Mouse (Mus musculus) intestine, embryonic 16.5 days (tissue): ENCODE results near the gene Raet1e. TPM values are rescaled to one million over a fixed set of nuclear protein-coding genes. Genes with fewer than 3 reads are reported as not detected.
"Not testable (repeated sequence)": the region's sequence is repeated elsewhere in the genome, so short reads cannot be mapped to it uniquely, and the experiment has no call there.

Source experiments
- ATAC-seq: fragments of 200-750 bp; cut with Nextera tagmentation; 2 replicates; pipeline ENCODE4 v1.8.0; 2017; ENCODE audit warnings: moderate TSS enrichment, moderate library complexity
- H3K27ac ChIP-seq: fragments of 300-500 bp; sonication (generic); 2 replicates; pipeline ENCODE4 v1.5.1; 2014; ENCODE audit warnings: mild to moderate bottlenecking, low read length
- H3K27me3 ChIP-seq: fragments of 300-500 bp; sonication (generic); replicated peaks from 2 replicates; pipeline ENCODE4 v1.6.1; 2014; ENCODE audit warnings: low read length, control low read depth, mixed read lengths; ENCODE audit not compliant: control insufficient read depth, insufficient read depth
- H3K36me3 ChIP-seq: fragments of 300-500 bp; sonication (generic); 2 replicates; pipeline ENCODE4 v1.6.1; 2014; ENCODE audit warnings: low read length, control low read depth; ENCODE audit not compliant: control insufficient read depth, insufficient read depth
- H3K4me1 ChIP-seq: fragments of 300-500 bp; sonication (generic); 2 replicates; pipeline ENCODE4 v1.6.1; 2014; ENCODE audit warnings: low read length, control low read depth, mixed read lengths; ENCODE audit not compliant: control insufficient read depth, insufficient read depth
- H3K4me2 ChIP-seq: fragments of 300-500 bp; sonication (generic); 2 replicates; pipeline ENCODE4 v1.6.1; 2014; ENCODE audit warnings: low read depth, low read length, control low read depth
- H3K4me3 ChIP-seq: fragments of 300-500 bp; sonication (generic); 2 replicates; pipeline ENCODE4 v1.5.1; 2014; ENCODE audit warnings: mild to moderate bottlenecking, low read length
- H3K9ac ChIP-seq: fragments of 300-500 bp; sonication (generic); 2 replicates; pipeline ENCODE4 v1.6.1; 2014; ENCODE audit warnings: low read depth, low read length
- H3K9me3 ChIP-seq: fragments of 300-500 bp; sonication (generic); 2 replicates; pipeline ENCODE4 v1.6.1; 2016; ENCODE audit warnings: low read length, control low read depth; ENCODE audit not compliant: control insufficient read depth
- WGBS: fragments of 180-500 bp; shearing (Covaris S2); extraction: QIAGEN DNeasy Blood & Tissue Kit; methylation state at CpG from one replicate; pipeline ENCODE4 v1.1.7; 2014; 5-methylcytosine and 5-hydroxymethylcytosine counted together
- polyA plus RNA-seq: library from polyadenylated mRNA; unstranded; fragments of >200 nt; fragmentation: Nextera tagmentation; extraction: Ambion mirVana; gene quantifications from 2 replicates; pipeline ENCODE4 v1.2.1, GENCODE M21; 2015

Raet1e gene
- polyA plus RNA-seq: 3.9 and 4.1 TPM in 2 replicates

DNA sequence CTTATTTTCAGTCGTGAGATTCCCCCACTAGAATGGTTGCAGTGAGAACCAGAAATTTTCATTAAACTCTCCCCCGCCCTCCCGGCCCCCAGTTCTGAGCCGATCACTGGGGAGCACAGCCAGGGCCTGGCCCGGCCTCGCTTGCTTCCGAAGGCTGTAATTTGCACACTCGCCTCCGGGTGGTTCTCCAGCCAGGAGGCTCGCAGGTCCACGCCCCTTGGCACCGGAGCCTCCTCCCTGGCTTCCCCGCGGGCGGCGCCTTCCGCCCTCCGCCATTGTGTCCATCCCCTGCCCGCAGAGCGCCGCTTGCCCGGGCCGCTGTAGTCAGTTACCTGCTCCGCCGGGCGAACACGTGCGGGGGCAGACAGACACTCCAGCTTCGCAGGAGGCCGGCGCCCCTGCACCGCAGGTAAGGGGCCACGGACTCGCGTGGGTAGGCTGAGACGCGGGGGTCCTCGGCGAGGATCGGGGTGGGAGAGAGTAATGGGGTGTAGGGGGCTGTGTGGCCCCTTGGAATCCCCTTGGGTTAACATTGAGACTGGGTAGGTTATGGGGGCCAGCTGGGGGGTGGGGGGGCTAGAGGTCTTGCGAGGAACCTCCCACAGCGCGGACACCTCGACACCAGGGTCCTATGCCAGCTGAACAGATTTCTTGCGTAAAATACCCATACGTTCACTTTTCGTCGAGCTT, at the start of gene Raet1e, which contains the start of gene H60b:
Raet1e (plus strand) TSS at position 260 of the 690 bp plus-strand sequence.
H60b (plus strand) TSS at position 277 of the 690 bp plus-strand sequence.
- not testable (repeated sequence) for H3K36me3 ChIP-seq, H3K4me1 ChIP-seq, H3K27ac ChIP-seq, H3K9me3 ChIP-seq
- Histone ChIP-seq H3K9ac (peak within 1 kb of the TSS; percentile 33; the same call in 1 of the 2 replicates), H3K4me3 (peak within 1 kb of the TSS; percentile 47), H3K4me2 (peak within 1 kb of the TSS; percentile 56), H3K27me3 (peaks cover 29% of the 10 kb centered on the region)
- ATAC-seq: peak; percentile 88
- WGBS: under 1% methylated on average over 46 of the region's 48 CpGs

DNA sequence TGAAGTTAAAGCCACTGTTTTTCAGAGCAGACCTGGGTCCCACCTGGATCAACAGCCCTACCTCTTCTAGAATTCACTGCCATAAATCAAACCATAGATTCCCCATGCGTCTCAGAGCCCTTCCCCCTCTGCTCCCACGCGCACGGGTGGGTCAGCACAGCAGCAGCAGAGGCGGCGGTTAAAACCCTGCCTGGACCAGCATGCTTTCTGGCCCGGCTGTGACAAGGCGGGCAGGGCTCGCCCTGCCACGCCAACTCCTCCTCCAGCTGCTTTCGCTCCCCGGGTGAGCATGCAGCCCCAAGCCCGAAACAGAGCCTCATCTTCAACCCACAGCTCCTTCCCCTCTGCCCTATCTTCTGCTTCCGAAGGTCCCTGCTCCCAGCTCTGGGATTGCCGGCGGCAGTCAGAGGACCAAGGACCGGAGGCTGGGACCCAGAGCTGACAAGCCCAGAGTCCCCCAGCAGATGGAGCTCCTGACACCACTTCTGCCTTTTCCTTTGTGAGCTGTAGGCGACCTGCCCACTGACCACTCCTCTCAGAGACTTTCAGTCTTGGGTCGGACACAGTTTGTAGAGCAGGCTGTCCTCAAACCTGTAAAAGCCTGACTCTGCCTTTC, 17.6 kb upstream of the Raet1e start:
- no peaks in the 10 kb centered on the region for H3K27me3 ChIP-seq
- peak overlapping the region; percentile 63 for H3K9ac ChIP-seq
- H3K4me2 ChIP-seq: peak overlapping the region; percentile 65
- H3K9me3 ChIP-seq: no peaks in the 10 kb centered on the region
- no peak overlapping the region for H3K27ac ChIP-seq
- peak overlapping the region; percentile 42 for H3K4me3 ChIP-seq
- WGBS: under 1% methylated on average over 19 of the region's 19 CpGs
- H3K4me1 ChIP-seq: no peaks in the 10 kb centered on the region
- H3K36me3 ChIP-seq: no peaks in the 10 kb centered on the region
- ATAC-seq: peak; percentile 67

GRCm38 (mm10) chr10:22142194-22142593, 16.2 kb upstream of the Raet1e start:
- not testable (repeated sequence) for H3K4me3 ChIP-seq, H3K9ac ChIP-seq, ATAC-seq, H3K9me3 ChIP-seq, H3K36me3 ChIP-seq, H3K27ac ChIP-seq, H3K4me1 ChIP-seq, H3K4me2 ChIP-seq, H3K27me3 ChIP-seq
- 84% methylated on average over 1 of the region's 1 CpGs for whole genome bisulfite sequencing

DNA sequence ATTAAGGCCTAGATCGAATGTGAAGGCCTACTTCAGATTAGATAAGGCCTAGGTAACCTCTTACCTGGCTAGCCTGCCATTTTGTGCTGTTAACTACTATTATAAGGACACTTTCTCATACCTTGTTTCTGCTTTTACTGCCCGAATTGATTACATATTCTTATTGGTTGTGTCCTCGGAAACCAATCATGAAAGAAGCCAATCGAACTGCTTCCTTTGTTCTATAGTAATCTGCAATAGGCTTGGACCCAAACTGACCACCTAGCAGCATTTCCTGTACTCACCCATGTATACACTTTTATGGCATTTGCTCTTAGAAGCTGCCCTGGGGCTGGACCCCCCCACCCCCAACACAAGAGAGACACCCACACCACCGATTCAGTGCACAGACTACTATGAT, 15.4 kb upstream of the Raet1e start:
- Histone ChIP-seq H3K4me3 (no peak overlapping the region), H3K36me3 (no peaks in the 10 kb centered on the region), H3K4me1 (no peaks in the 10 kb centered on the region), H3K9me3 (no peaks in the 10 kb centered on the region), H3K27ac (no peak overlapping the region), H3K4me2 (no peak overlapping the region), H3K9ac (no peak overlapping the region), H3K27me3 (no peaks in the 10 kb centered on the region)
- WGBS: 79% methylated on average over 5 of the region's 5 CpGs
- ATAC-seq: no peak

DNA sequence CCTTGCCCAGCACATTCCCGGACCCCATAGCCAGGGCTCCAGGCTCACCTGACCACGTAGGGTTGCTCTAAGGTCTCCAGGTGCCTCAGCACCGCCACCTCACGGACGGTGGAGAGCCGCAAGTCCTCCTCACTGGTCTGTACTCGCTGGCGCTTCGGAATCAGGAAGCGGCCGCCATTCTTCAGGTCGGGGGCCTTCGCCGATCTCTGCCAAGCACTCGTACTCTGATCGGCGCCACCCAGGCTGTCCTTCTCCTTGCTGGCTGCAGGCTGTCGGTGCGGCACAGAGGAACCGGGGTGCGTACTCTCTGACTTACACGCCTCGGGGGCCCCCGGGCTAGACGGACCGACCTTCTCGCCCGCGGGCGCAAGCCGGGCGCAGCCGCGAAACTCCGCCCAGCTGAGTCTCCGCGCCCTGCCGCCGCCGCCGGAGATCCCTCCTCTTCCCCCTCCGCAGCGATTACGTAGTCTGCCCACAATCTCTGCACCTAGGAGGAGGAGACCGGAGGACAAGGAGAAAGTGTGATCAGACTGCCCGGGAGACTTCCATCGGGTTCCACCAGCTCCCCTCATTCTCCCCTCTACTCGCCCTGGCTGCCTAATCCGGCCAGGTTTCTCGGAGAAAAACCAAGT, 9.8 kb upstream of the Raet1e start:
- peak overlapping the region; percentile 68 for H3K4me3 ChIP-seq
- peak; percentile 97 for ATAC-seq
- no peaks in the 10 kb centered on the region for H3K9me3 ChIP-seq
- peak overlapping the region; percentile 83 for H3K27ac ChIP-seq
- H3K4me2 ChIP-seq: peak overlapping the region; percentile 98
- WGBS: under 1% methylated on average over 49 of the region's 50 CpGs
- no peaks in the 10 kb centered on the region for H3K36me3 ChIP-seq
- peak overlapping the region; percentile 86 for H3K9ac ChIP-seq
- H3K4me1 ChIP-seq: peaks cover 12% of the 10 kb centered on the region
- peaks cover 17% of the 10 kb centered on the region for H3K27me3 ChIP-seq

DNA sequence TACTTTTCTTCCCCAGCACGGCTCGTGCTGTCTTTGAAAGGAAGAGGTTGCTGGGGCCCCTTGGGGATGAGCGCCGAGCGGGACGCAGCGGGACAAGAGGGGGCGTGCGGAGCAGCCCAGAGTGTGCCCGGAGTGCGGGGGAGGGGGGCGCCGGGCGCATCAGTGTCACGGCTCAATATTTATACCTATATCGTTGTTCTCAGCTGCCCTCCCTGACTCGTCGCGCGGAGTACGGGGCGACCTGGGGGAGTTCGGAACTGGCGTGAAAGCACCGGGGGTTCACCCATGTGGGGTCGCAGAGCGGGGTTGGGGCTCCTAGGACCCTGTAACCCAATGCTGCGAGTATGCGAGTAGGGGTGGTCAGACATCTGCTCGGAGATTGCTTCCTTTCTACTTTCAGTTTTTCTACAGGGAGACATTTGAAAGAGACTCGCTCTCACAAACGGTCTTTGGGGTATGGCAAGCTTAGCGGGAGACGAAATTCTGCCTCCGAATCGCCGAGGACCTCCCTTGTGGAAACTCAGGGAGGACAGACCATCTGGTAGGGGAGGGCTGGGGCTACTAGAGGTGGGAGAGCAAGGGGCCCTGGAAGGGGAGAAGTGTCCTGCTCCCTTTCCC, 9.2 kb upstream of the Raet1e start, which contains the start of gene E030030I06Rik:
E030030I06Rik (minus strand) TSS at position 198 of the 618 bp plus-strand sequence.
- H3K36me3 ChIP-seq: no peaks in the 10 kb centered on the region
- peaks cover 12% of the 10 kb centered on the region for H3K4me1 ChIP-seq
- under 1% methylated on average over 37 of the region's 37 CpGs for WGBS
- no peaks in the 10 kb centered on the region for H3K9me3 ChIP-seq
- peak within 1 kb of the TSS; percentile 98 for H3K4me2 ChIP-seq
- peak within 1 kb of the TSS; percentile 86 for H3K9ac ChIP-seq
- H3K27ac ChIP-seq: peak within 1 kb of the TSS; percentile 83
- peak; percentile 52 for ATAC-seq
- H3K27me3 ChIP-seq: peaks cover 17% of the 10 kb centered on the region
- H3K4me3 ChIP-seq: peak within 1 kb of the TSS; percentile 68

- Histone ChIP-seq H3K4me3 (peak overlapping the region; percentile 68), H3K4me1 (peaks cover 12% of the 10 kb centered on the region), H3K9me3 (no peaks in the 10 kb centered on the region), H3K9ac (peak overlapping the region; percentile 86), H3K4me2 (peak overlapping the region; percentile 98), H3K27ac (no peak overlapping the region), H3K36me3 (no peaks in the 10 kb centered on the region), H3K27me3 (peaks cover 17% of the 10 kb centered on the region)
- no peak for ATAC-seq
- WGBS: under 1% methylated on average over 50 of the region's 50 CpGs
Observed at GRCm38 (mm10) chr10:22149691-22150465, 8.5 kb upstream of the Raet1e start.

DNA sequence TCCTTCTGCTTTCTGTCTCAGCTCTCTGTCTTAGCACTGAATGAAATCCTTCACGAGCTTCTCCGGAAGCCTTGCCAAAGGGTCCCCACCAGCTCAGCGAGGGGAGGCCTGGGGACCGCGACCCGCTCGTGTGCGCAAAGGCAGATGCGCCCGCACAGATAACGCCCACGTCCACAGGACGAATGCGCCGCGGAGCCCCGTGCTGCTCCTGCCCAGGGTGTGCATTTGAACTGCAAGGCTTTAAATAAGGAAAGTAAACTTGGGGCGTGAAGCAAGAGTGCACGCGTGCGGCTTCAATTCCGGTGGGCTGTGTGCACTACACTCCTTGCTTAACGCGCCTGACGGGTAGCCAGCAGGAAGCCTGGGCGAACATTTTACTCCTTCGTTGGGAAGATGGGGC, 7.8 kb upstream of the Raet1e start:
- Histone ChIP-seq H3K27ac (no peak overlapping the region), H3K27me3 (peaks cover 22% of the 10 kb centered on the region), H3K9me3 (no peaks in the 10 kb centered on the region), H3K9ac (no peak overlapping the region), H3K4me3 (peak overlapping the region; percentile 68), H3K4me2 (peak overlapping the region; percentile 98), H3K36me3 (no peaks in the 10 kb centered on the region), H3K4me1 (peaks cover 12% of the 10 kb centered on the region)
- 0% methylated on average over 27 of the region's 27 CpGs for WGBS
- no peak for ATAC-seq
